Mouse (Mus musculus): ENCODE measurements at regions not wholly inside any gene's neighbourhood (a gene's known extent, or its start where the extent isn't known, plus 50 kb on each side); places are given as distances from the start of the nearest gene placed in this dataset.

GRCm38 (mm10) chr7:135942826-135943225 lies 226.7 kb upstream of the Mki67 start:
- no peak for ATAC-seq (ENCODE audit: low read depth)
- Histone ChIP-seq H3K4me2 (no peak overlapping the region), H3K27ac (replicated peaks) (no peak overlapping the region), H3K4me3 (no peak overlapping the region), H3K27me3 (no peaks in the 10 kb centered on the region), H3K4me1 (replicated peaks) (no peaks in the 10 kb centered on the region), H3K9me3 (no peaks in the 10 kb centered on the region), H3K9ac (no peak overlapping the region), H3K36me3 (no peaks in the 10 kb centered on the region)
- 83% methylated on average over 2 of the region's 2 CpGs for WGBS

DNA sequence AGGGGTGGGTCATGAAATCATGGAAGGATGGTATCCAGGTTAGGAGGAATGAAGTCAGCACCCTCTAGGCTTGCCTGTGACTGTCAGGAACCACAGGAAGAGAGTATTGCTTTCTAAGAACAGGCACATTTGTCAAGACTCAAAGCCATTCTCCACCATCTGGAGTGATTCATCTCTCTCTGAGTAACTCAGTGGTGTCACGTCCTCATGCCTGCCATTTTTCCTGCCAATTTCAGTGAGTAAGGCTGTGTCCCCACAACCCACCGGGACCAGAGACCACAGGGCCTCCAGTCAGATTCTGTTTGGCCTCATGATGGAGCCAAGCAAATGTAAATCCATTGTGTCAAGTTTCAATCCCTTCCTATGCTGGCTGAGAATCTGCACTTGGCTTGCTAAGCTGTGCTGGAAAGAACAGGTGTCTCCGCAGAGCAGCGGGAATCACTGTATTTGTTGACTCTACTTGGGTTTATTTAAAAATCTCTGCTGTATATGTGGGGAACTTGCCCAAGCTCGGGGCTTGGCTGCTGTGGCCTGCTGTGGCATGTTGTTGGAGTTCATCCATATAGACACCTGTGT lies 230.0 kb upstream of the Mki67 start:
- 88% methylated on average over 5 of the region's 5 CpGs for WGBS

GRCm38 (mm10) chr7:135961026-135961425 lies 244.9 kb upstream of the Mki67 start:
- Histone ChIP-seq H3K4me1 (replicated peaks) (peaks cover 10% of the 10 kb centered on the region), H3K9me3 (no peaks in the 10 kb centered on the region), H3K4me2 (no peak overlapping the region), H3K36me3 (no peaks in the 10 kb centered on the region), H3K27ac (replicated peaks) (no peak overlapping the region), H3K27me3 (no peaks in the 10 kb centered on the region), H3K9ac (no peak overlapping the region), H3K4me3 (no peak overlapping the region)
- ATAC-seq (ENCODE audit: low read depth), result no peak
- WGBS, result 63% methylated on average over 8 of the region's 8 CpGs

More for the DNA sequence above, 230.0 kb upstream of the Mki67 start:
- no peak for ATAC-seq (ENCODE audit: low read depth)
- no peaks in the 10 kb centered on the region for H3K36me3 ChIP-seq
- H3K4me1 ChIP-seq (replicated peaks), result no peaks in the 10 kb centered on the region
- H3K9ac ChIP-seq, result no peak overlapping the region
- no peaks in the 10 kb centered on the region for H3K9me3 ChIP-seq
- no peaks in the 10 kb centered on the region for H3K27me3 ChIP-seq
- no peak overlapping the region for H3K4me2 ChIP-seq
- no peak overlapping the region for H3K4me3 ChIP-seq
- H3K27ac ChIP-seq (replicated peaks), result no peak overlapping the region

- WGBS, result 32% methylated on average over 6 of the region's 6 CpGs
- H3K27ac ChIP-seq (replicated peaks), result no peak overlapping the region
- H3K4me1 ChIP-seq (replicated peaks), result peaks cover 17% of the 10 kb centered on the region
- H3K4me3 ChIP-seq, result no peak overlapping the region
- ATAC-seq (ENCODE audit: low read depth), result peak; percentile 75
- H3K36me3 ChIP-seq, result no peaks in the 10 kb centered on the region
- no peaks in the 10 kb centered on the region for H3K27me3 ChIP-seq
- no peaks in the 10 kb centered on the region for H3K9me3 ChIP-seq
- no peak overlapping the region for H3K9ac ChIP-seq
- H3K4me2 ChIP-seq, result no peak overlapping the region
Measured at GRCm38 (mm10) chr7:135965528-135965927, 249.4 kb upstream of the Mki67 start.

- Histone ChIP-seq H3K9ac (no peak overlapping the region), H3K27ac (replicated peaks) (no peak overlapping the region), H3K4me3 (no peak overlapping the region), H3K4me1 (replicated peaks) (peaks cover 17% of the 10 kb centered on the region), H3K9me3 (no peaks in the 10 kb centered on the region), H3K4me2 (no peak overlapping the region), H3K36me3 (no peaks in the 10 kb centered on the region), H3K27me3 (no peaks in the 10 kb centered on the region)
- WGBS, result 44% methylated on average over 4 of the region's 4 CpGs
- no peak for ATAC-seq (ENCODE audit: low read depth)
Measured at GRCm38 (mm10) chr7:135966231-135966630, 250.1 kb upstream of the Mki67 start.

DNA sequence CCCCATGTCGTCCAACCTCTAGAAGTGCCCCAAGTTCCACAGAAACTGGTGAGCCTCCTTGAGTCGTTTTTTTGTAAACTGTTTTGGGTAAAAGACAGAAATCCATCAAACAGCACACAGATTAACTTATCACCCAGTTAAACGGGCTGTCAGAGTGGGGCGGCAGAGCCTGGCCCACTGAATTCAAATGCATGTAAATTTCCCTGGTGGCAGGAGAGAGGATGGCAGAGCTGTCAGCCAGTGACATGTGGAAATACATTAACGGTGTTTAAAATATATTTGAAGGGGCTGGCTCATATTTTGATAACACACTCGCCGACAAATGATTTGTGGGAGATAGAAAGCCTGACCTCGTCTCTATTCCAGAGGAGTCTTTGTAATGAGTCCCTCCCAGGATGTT lies 252.5 kb upstream of the Mki67 start:
- Histone ChIP-seq H3K27ac (replicated peaks) (no peak overlapping the region), H3K36me3 (no peaks in the 10 kb centered on the region), H3K4me3 (no peak overlapping the region), H3K9me3 (no peaks in the 10 kb centered on the region), H3K4me1 (replicated peaks) (peaks cover 17% of the 10 kb centered on the region), H3K4me2 (no peak overlapping the region), H3K27me3 (no peaks in the 10 kb centered on the region), H3K9ac (no peak overlapping the region)
- no peak for ATAC-seq (ENCODE audit: low read depth)
- WGBS, result 61% methylated on average over 8 of the region's 8 CpGs

DNA sequence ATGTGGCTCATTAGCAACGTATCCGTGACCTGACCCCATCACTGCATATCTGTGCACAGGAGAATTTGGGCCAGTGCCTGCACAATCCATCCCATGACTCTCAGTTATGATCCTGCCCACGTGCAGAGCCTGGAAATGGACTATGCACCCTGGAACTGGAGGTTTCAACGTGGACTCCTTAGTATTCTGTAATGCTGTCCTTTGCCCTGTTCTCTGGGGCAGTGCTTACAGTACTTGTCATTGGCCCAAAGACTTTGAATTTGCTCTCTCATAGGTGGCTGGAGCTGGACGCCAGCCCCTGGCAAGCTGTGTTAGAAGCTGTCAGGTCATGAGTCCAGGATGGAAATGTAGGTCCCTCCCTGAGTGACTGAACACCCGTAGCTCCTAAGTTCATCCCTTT lies 269.9 kb upstream of the Mki67 start:
- no peaks in the 10 kb centered on the region for H3K4me1 ChIP-seq (replicated peaks)
- H3K36me3 ChIP-seq, result no peaks in the 10 kb centered on the region
- H3K4me2 ChIP-seq, result no peak overlapping the region
- no peak for ATAC-seq (ENCODE audit: low read depth)
- no peak overlapping the region for H3K4me3 ChIP-seq
- no peaks in the 10 kb centered on the region; the same call in 1 of the 2 replicates for H3K27me3 ChIP-seq
- H3K27ac ChIP-seq (replicated peaks), result no peak overlapping the region
- H3K9ac ChIP-seq, result no peak overlapping the region
- no peaks in the 10 kb centered on the region for H3K9me3 ChIP-seq
- 78% methylated on average over 6 of the region's 6 CpGs for WGBS

DNA sequence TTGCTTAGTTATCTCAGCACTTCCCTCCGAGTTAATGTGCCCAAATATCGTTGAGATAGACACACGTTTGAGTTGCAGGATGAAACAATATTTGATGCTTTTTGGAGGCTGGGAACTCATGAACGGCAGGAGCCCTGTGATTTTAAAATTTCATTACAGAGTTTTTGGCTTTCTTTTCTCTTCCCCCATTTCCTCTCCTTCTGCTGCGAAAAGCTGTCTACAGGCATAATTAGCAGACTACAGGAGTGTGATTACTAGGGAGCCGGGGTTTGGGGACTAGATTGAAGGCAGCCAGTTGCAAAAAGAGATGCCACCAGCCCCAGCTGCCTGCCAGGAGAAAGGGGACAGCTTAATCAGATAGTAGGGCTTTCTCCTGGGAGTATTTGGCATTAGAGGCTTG lies 274.2 kb upstream of the Mki67 start:
- Histone ChIP-seq H3K9me3 (no peaks in the 10 kb centered on the region), H3K36me3 (no peaks in the 10 kb centered on the region), H3K9ac (no peak overlapping the region), H3K4me2 (no peak overlapping the region), H3K27ac (replicated peaks) (no peak overlapping the region), H3K4me3 (no peak overlapping the region), H3K4me1 (replicated peaks) (0 out of 2 replicates have a peak, but pooled peaks cover 7% of the 10 kb centered on the region), H3K27me3 (no peaks in the 10 kb centered on the region; the same call in 1 of the 2 replicates)
- no peak for ATAC-seq (ENCODE audit: low read depth)
- WGBS, result 65% methylated on average over 6 of the region's 6 CpGs

DNA sequence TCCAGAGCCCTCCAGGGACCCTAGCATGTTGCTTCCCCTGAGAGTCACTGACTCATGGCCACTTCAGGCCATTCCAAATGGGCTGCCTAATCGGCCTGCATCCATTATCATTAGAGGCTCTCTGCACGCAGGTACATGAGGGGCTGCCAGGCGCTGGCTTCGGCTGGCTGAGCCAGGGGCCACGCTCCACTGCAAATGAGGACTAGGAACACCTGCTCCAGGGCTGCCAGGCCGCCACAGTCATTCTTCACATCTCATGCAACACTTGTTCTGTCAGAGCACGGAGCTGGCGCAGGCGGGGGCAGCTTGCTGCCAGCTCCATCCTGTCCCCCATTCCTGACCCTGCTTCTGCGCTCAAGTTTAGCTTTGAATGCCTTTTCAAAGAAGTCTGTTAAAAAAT lies 280.7 kb upstream of the Mki67 start:
- H3K36me3 ChIP-seq, result no peaks in the 10 kb centered on the region
- peak; percentile 40; the same call in 1 of the 2 replicates for ATAC-seq (ENCODE audit: low read depth)
- WGBS, result 69% methylated on average over 10 of the region's 10 CpGs

GRCm38 (mm10) chr7:135997640-135998039 lies 281.5 kb upstream of the Mki67 start:
- H3K9me3 ChIP-seq, result no peaks in the 10 kb centered on the region
- H3K4me3 ChIP-seq, result no peak overlapping the region
- no peak for ATAC-seq (ENCODE audit: low read depth)
- no peak overlapping the region for H3K4me2 ChIP-seq
- H3K27ac ChIP-seq (replicated peaks), result no peak overlapping the region
- 0 out of 2 replicates have a peak, but pooled peaks cover 17% of the 10 kb centered on the region for H3K4me1 ChIP-seq (replicated peaks)
- H3K9ac ChIP-seq, result no peak overlapping the region
- no peaks in the 10 kb centered on the region for H3K27me3 ChIP-seq
- 86% methylated on average over 3 of the region's 3 CpGs for WGBS
- H3K36me3 ChIP-seq, result no peaks in the 10 kb centered on the region

More for the DNA sequence above, 280.7 kb upstream of the Mki67 start:
- Histone ChIP-seq H3K27ac (replicated peaks) (0 out of 2 replicates have a peak overlapping the region, but pooled peaks have one; percentile 6), H3K4me2 (no peak overlapping the region), H3K9ac (no peak overlapping the region), H3K9me3 (no peaks in the 10 kb centered on the region), H3K4me1 (replicated peaks) (0 out of 2 replicates have a peak, but pooled peaks cover 17% of the 10 kb centered on the region), H3K4me3 (no peak overlapping the region), H3K27me3 (no peaks in the 10 kb centered on the region)

GRCm38 (mm10) chr7:136002382-136002781 lies 286.2 kb upstream of the Mki67 start:
- ATAC-seq (ENCODE audit: low read depth), result no peak
- H3K4me3 ChIP-seq, result no peak overlapping the region
- H3K4me1 ChIP-seq (replicated peaks), result peaks cover 8% of the 10 kb centered on the region
- WGBS, result 73% methylated on average over 8 of the region's 8 CpGs
- no peak overlapping the region for H3K4me2 ChIP-seq
- H3K27ac ChIP-seq (replicated peaks), result no peak overlapping the region
- H3K27me3 ChIP-seq, result no peaks in the 10 kb centered on the region
- H3K36me3 ChIP-seq, result no peaks in the 10 kb centered on the region
- no peak overlapping the region for H3K9ac ChIP-seq
- no peaks in the 10 kb centered on the region for H3K9me3 ChIP-seq

- WGBS, result 89% methylated on average over 2 of the region's 2 CpGs
- Histone ChIP-seq H3K9ac (no peak overlapping the region), H3K9me3 (no peaks in the 10 kb centered on the region), H3K27me3 (no peaks in the 10 kb centered on the region), H3K4me2 (no peak overlapping the region), H3K4me3 (no peak overlapping the region), H3K27ac (replicated peaks) (no peak overlapping the region), H3K36me3 (no peaks in the 10 kb centered on the region), H3K4me1 (replicated peaks) (peaks cover 17% of the 10 kb centered on the region)
- ATAC-seq (ENCODE audit: low read depth), result no peak
Measured at GRCm38 (mm10) chr7:136003291-136003690, 287.1 kb upstream of the Mki67 start.
